Mouse (Mus musculus) ZHBTc4 (cell line): ENCODE results near the gene Chmp4b.

Experiments
- DNase-seq: peaks from one replicate; pipeline ENCODE4 v3.0.0-alpha.2; 2011; ENCODE audit warnings: low read depth, low spot score

Chmp4b gene

DNA sequence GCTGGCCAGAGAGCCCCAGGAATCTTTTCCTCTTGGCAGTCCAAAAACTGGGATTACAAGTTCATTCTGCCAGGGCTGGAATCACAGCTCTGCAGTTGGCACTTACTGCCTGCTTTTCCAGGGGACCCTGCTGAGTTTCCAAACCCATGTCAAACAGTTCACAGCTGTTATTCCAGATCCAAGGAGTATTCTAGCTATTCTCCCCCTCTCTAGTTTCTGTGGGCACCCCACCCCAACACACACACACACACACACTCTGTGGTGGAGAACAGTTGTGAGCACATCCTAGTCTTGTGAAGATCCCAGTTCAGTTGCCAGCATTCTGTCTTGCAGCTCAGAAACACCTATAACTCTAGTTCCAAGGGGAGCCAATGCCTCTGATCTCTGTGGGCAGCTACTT, 65.6 kb downstream of the Chmp4b start:
- DNase-seq: no peak

DNA sequence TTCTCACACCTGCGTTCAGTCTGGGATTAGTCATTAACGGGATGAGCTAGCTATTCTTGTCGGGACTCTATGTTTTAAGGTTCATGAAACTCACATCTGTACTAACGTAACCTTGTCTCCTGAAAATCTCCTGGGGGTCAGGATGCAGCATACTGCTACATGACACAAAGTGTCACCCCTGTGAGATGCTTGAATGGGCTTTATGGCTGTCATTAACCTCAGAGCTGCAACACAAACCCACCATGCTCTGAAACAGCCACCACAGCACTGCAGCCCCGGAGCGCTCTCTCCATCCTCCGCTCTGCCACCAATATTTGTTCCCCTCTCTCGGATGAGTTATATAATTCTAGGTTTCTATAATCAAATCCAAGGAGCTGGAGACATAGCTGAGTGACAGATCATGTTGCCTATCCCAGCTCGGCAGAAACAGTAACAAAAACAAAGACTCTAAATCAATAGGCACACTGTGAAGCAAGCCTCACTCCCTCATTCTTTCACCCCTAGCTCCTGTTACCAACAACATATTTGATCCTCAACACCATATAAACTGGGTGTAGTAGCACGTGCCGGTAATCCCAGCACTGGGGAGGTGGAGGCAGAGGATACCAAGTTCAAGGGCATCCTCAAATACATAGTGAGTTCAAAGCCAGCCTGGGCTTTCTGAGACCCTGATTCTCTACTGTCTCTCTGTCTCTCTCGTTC, 67.5 kb downstream of the Chmp4b start:
- DNase-seq: no peak

DNA sequence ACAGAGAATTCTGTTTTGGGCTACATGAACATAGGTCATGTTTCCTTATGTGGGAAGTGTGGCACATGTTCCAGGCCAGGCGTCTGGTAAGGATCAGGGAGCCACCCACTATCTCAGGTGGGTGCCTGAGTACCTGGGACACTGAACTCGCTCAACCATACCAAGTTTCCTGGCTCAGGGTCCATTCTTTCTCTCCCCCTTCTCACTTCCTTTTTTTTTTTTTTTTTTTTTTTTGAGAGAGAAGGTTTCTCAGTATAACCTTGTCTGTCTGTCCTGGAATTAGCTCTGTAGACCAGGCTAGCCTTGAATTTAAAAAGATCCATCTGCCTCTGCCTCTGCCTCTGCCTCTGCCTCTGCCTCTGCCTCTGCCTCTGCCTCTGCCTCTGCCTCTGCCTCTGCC, 68.8 kb downstream of the Chmp4b start:
- no peak for DNase-seq

DNA sequence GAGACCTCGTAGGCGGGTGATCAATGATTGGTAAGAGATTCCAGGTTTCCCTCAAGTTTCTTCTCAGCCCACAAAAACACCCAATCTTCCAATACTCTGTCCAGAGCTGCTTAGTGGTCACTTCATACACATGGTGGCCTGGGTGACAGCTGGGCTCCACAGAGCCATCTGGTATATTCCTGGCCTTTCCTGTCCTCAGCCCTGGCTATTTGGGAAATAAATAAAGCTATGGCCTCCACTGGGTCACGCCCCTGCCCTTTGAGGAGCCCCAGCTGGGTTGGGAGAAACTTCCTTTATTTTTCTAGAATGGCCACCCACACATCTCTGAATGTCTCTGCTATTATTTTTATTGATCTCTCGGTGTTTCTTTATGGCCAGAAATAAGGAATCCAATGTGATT, 72.0 kb downstream of the Chmp4b start:
- DNase-seq: no peak

DNA sequence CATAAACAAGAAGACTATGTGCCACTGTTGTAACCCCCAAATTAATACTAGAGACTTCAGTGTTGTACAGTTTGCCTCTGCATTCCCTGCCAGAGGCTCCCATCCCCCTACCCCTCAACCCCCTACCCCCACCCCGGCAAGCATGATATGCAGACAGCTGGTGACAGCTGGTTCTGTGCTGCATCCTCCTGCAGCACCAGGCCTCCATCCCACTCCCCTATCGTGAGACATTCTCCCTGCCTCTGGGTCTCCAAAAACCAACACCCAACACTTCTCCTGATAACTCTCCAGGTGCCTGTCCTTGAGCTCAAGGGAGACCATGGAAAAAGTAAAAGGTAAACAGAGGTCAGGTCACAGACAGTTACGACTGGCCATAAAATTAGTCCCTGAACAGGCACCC, 78.2 kb downstream of the Chmp4b start:
- no peak for DNase-seq

DNA sequence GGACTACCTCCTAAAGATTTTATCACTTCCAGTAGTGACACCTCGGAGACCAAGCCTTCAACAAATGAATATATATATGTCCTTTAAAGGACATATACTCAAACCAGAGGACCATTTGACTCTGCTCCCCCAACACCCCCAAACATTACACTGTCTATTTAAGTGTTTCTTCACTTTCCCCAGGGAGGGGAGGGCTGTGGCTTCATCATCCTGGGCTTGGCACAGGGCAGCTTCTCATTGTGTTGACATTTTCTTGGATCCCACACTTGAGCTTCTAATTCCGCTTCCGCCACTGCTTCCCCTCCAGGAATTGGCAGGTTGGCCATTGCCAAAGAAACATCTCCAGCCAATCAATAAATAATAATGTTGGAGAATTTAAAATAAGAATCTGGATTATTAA, 79.3 kb downstream of the Chmp4b start:
- no peak for DNase-seq

DNA sequence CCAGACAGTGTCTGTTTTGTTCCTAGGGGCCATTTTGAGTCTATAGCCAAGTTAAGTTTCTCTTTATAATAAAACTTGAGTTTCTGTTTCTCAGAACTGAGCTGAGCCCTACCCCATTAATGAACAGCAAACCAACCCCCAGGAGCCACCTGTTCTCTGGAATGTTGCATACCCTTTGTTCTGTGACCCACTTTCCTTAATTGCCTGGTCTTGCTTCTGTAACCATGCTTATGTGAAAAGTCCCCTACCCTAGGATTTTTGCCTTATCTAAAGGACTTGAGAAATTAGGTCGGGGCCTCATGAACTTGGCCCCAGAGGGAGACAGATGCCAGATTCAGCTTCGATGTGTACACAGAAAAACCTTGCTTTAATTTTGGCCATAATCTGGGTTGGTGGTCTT, 80.4 kb downstream of the Chmp4b start:
- DNase-seq: no peak

DNA sequence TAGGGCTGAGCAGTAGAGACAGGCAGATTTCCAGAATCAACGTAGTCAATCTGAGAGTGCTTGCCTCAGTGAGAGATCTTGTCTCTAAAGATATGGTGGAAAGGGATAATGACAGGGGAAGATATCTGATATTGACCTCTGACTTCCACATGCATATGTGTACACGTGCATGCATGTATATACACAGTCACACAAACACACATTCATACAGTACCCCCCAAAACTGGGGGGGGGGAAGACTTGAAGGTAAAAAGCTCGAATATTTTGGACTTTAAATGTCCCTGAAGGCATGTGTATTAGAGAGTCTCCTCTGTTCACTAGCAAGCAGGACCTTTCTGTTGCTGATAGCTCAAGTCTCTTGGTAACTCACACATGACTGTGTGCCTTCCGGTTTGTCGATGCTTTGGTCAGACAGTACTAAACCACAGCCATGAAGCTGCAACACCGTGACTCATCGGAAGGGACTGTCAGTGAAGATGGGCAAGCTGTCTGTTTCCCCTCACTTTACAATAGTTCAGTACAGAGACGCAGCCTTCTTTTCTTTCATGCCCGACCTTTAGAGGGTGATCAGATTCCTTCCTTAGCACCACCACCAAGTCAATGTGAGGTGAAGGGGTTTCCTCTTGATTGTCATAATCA, 81.1 kb downstream of the Chmp4b start:
- DNase-seq: no peak

DNA sequence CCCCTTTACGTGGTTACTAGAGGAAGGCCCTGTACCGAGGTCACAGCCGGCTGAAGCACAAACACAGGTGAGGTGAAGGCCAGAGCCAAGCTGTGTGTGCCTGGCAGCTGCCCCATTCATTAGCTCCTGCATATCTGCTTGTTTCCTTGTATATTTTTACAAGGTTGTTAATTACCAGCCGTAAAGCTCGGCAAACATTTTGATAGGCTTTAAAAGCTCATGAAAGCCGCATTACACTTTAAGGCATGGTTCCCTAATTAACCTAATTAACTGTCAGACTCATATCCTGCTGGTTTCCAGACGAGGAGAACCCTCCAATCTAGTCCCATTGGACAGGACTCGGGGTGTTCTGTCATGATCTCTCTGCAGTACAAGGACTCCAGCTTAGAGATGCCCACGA, 83.5 kb downstream of the Chmp4b start:
- no peak for DNase-seq

DNA sequence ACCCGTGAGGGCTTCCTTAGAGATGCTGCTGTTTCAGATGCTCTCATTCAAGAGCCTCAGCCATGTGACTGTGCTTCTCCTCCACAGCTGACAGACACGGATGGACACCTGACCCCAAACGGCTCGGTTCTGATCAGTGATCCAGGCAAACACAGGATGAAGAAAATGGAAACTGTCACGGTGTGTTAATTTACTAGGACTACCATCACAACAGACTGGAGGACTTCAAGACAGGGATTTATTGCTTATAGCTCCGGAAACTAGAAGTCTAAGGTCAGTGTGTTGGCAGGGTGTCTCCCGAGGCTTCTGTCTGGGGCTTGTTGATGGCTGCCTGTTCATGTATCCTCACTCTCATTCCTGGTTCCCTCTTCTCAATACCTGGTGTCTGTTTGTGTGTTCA, 83.9 kb downstream of the Chmp4b start:
- no peak for DNase-seq

DNA sequence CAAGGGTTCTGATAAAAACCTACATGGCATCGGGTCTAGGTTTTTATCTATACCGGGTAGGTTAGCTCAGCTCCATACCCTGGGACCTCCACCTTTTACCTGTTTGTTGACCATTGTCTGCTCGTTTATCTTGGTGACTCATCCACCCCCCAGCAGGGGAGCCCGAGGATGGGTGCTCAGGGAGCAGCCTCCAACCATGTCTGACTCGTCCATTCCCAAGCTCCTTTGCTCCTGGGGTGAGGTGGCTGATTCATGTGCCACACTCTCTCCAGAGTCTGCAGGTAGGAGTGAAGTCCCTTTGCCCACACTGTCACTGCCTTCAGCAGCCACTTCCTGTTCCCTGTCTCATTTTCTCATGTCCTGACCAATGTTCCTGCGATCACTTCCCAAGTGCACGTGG, 84.5 kb downstream of the Chmp4b start:
- DNase-seq: no peak

DNA sequence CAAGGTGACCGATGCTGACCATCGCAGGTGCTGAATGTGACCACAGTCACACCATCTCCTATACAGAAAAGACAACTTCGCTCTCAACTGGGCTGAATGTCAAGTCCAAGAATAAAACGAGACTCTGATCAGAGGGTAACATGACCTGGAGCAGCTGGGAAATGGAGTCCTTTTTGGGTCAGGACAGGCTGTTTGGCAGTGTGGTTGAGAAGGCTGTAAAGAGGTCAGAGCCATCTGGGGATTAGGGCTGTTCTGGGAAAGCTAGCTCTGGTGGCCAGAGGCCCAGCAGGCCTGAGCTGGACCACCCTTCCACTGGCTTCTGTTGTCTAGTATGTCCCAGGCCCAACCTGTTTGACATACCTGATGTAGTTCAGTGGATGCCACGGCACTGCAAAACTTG, 87.1 kb downstream of the Chmp4b start:
- no peak for DNase-seq

DNA sequence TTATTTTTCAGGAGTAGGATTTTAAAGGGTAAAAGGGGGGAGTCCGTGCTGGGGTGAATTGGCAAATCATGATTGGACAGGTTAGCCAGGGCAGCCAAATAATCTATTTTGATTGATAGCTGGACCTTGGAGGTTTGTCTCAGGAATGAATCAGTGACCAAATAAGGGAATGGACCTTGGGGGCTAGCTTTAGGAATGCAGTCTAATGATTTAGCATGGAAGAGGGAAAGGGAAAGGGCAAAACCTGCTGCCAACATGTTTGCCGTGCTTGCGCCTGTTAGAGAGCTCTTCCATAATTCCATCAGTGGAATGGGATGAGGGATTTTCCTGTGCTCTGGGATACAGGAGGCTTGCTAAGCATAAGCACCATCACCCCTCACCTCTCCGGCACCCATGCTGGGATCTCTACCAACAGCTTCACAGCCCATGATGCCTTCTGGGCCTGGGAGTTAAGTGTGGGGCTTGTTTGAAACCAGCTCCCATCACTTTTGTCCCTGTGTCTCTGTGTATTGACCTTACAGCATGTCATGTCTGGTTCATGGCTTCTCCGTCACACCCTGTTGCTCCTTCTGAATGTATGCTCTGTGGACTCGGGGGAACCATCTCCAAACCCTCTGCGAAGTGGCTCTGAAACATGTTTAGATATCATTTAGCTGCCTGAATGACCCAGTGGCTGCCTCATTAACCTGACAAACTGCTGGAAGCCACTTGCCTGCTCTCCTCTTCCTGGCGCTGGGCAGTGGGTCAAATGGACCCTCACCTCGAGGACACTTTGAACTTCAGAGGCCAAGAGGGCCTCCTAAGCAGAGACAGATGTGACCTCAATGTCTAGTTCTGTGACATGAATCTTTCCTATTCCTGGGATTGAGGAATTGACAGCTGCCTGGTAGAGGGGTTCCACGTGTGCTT, 91.7 kb downstream of the Chmp4b start:
- no peak for DNase-seq

DNA sequence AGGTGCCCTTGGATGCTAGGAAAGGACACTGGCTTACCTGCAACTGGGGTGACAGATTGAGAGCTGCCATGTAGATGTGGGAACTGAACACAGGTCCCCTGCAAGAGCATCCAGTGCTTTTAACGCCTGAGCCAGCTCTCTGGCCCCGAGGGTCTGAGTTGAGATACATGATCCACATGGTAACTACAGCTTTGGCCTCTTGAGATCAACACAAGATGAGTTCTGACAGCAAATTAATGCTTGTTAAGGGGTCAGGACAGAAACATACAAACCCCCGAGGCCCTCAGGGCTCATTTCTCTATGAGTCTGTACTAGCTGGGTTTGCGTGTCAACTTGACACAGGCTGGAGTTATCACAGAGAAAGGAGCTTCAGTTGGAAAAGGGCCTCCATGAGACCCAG, 92.4 kb downstream of the Chmp4b start:
- DNase-seq: no peak
